Mouse (Mus musculus): ENCODE data around the gene Olfr1357. TPM values are rescaled to one million over a fixed set of nuclear protein-coding genes. Genes with fewer than 3 reads are reported as not detected.

Gene Olfr1357
- polyA plus RNA-seq, 2 experiments, result not detected

GRCm38 (mm10) chr10:78584996-78585395, 32.9 kb downstream of the Olfr1357 start:
- DNase-seq (ENCODE audit: low read depth in 3 of 3, low spot score in 3 of 3), result no peak
- H3K36me3 ChIP-seq (replicated peaks; ENCODE audit: control insufficient read depth, insufficient read depth, low read depth), result no peaks in the 10 kb centered on the region; the same call in 1 of the 2 replicates

DNA sequence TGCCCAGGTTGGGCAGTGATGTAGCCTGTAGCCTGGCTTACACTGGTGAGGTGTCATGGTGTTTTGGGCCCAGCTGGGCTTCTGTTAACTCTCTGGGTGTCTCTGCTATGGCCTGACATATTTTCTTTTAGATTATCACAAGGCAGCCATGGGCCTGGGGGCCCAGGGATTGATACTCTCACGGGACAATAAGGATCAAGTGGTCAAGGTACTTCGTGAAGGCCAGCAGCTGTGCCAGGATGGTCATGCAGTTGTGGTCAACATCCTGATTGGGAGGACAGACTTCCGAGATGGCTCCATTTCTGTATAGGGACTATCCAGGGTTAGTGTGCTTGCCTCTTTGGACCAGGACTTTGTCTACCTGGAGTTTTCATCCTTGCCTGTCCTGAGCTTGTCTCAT, 33.9 kb downstream of the Olfr1357 start:
- DNase-seq (ENCODE audit: low read depth in 3 of 3, low spot score in 3 of 3), result no peak

More at GRCm38 (mm10) chr10:78584996-78585395, 32.9 kb downstream of the Olfr1357 start:
- 75% methylated on average over 1 of the region's 1 CpGs for WGBS (ENCODE audit: insufficient replicate concordance)
- TF ChIP-seq CTCF (IDR thresholded peaks at IDR 0.05; ENCODE audit: low read depth), result no peak
- TF ChIP-seq EP300 (IDR thresholded peaks at IDR 0.05; ENCODE audit: low read depth), result no peak
- no peak overlapping the region for H3K9ac ChIP-seq (replicated peaks)
- H3K27me3 ChIP-seq (ENCODE audit: control insufficient read depth, insufficient read depth, low read length), result no peaks in the 10 kb centered on the region
- H3K27ac ChIP-seq, result no peak overlapping the region
- ATAC-seq (ENCODE audit: insufficient read depth), result no peak
- H3K4me1 ChIP-seq (replicated peaks; ENCODE audit: control insufficient read depth in 2 of 2, insufficient read depth in 2 of 2, low read length in 1 of 2), result no peaks in the 10 kb centered on the region
- H3K4me2 ChIP-seq (ENCODE audit: low read depth), result no peak overlapping the region
- no peaks in the 10 kb centered on the region for H3K9me3 ChIP-seq (ENCODE audit: control insufficient read depth, low read length)
- H3K4me3 ChIP-seq (ENCODE audit: insufficient read depth in 1 of 2, low read depth in 2 of 2, low read length in 2 of 2), result no peak overlapping the region

DNA sequence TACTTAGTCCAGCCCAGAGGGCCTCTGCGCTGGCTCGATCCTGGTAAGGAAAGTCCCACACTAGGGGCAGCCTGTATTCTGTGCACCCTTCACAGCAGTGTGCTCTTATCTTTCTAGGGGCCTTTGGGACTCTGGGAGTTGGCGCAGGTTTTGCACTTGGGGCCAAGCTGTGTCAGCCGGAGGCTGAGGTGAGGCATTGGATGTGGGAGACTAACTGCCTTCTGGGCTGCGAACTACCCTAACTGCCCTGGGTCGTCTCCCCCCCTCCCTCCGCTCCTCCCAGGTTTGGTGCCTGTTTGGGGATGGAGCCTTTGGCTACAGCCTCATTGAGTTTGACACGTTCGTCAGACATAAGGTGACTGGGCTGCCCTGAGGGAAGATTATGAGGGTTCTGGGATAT, 34.5 kb downstream of the Olfr1357 start:
- H3K4me3 ChIP-seq (ENCODE audit: insufficient read depth in 1 of 2, low read depth in 2 of 2, low read length in 2 of 2), result no peak overlapping the region
- DNase-seq (ENCODE audit: low read depth in 3 of 3, low spot score in 3 of 3) (no peak), ATAC-seq (ENCODE audit: insufficient read depth) (no peak)
- H3K4me2 ChIP-seq (ENCODE audit: low read depth), result no peak overlapping the region
- H3K27ac ChIP-seq, result no peak overlapping the region
- no peak overlapping the region for H3K9ac ChIP-seq (replicated peaks)
- H3K36me3 ChIP-seq (replicated peaks; ENCODE audit: control insufficient read depth, insufficient read depth, low read depth), result no peaks in the 10 kb centered on the region; the same call in 1 of the 2 replicates
- H3K4me1 ChIP-seq (replicated peaks; ENCODE audit: control insufficient read depth in 2 of 2, insufficient read depth in 2 of 2, low read length in 1 of 2), result no peaks in the 10 kb centered on the region
- TF ChIP-seq CTCF (IDR thresholded peaks at IDR 0.05; ENCODE audit: low read depth), result no peak
- H3K27me3 ChIP-seq (ENCODE audit: control insufficient read depth, insufficient read depth, low read length), result no peaks in the 10 kb centered on the region
- 70% methylated on average over 9 of the region's 9 CpGs for WGBS (ENCODE audit: insufficient replicate concordance)
- H3K9me3 ChIP-seq (ENCODE audit: control insufficient read depth, low read length), result no peaks in the 10 kb centered on the region

More for the DNA sequence above, 33.9 kb downstream of the Olfr1357 start:
- H3K4me3 ChIP-seq (ENCODE audit: insufficient read depth in 1 of 2, low read depth in 2 of 2, low read length in 2 of 2), result no peak overlapping the region
- ATAC-seq (ENCODE audit: insufficient read depth), result no peak
- no peak overlapping the region for H3K4me2 ChIP-seq (ENCODE audit: low read depth)
- H3K27ac ChIP-seq, result no peak overlapping the region
- no peaks in the 10 kb centered on the region for H3K9me3 ChIP-seq (ENCODE audit: control insufficient read depth, low read length)
- TF ChIP-seq CTCF (IDR thresholded peaks at IDR 0.05; ENCODE audit: low read depth) (no peak), EP300 (IDR thresholded peaks at IDR 0.05; ENCODE audit: low read depth) (no peak)
- H3K9ac ChIP-seq (replicated peaks), result no peak overlapping the region
- no peaks in the 10 kb centered on the region; the same call in 1 of the 2 replicates for H3K36me3 ChIP-seq (replicated peaks; ENCODE audit: control insufficient read depth, insufficient read depth, low read depth)
- WGBS (ENCODE audit: insufficient replicate concordance), result 66% methylated on average over 3 of the region's 3 CpGs
- no peaks in the 10 kb centered on the region for H3K27me3 ChIP-seq (ENCODE audit: control insufficient read depth, insufficient read depth, low read length)
- no peaks in the 10 kb centered on the region for H3K4me1 ChIP-seq (replicated peaks; ENCODE audit: control insufficient read depth in 2 of 2, insufficient read depth in 2 of 2, low read length in 1 of 2)

GRCm38 (mm10) chr10:78581121-78581520, 36.8 kb downstream of the Olfr1357 start:
- Histone ChIP-seq H3K27me3 (ENCODE audit: control insufficient read depth, insufficient read depth, low read length) (no peaks in the 10 kb centered on the region), H3K4me2 (ENCODE audit: low read depth) (no peak overlapping the region), H3K9me3 (ENCODE audit: control insufficient read depth, low read length) (no peaks in the 10 kb centered on the region), H3K36me3 (replicated peaks; ENCODE audit: control insufficient read depth, insufficient read depth, low read depth) (no peaks in the 10 kb centered on the region; the same call in 1 of the 2 replicates), H3K9ac (replicated peaks) (no peak overlapping the region), H3K4me1 (replicated peaks; ENCODE audit: control insufficient read depth in 2 of 2, insufficient read depth in 2 of 2, low read length in 1 of 2) (peaks cover 2 to 4% of the 10 kb centered on the region in 2 experiments; a peak in 3 of 4 replicates), H3K4me3 (ENCODE audit: insufficient read depth in 1 of 2, low read depth in 2 of 2, low read length in 2 of 2) (no peak overlapping the region), H3K27ac (no peak overlapping the region)
- TF ChIP-seq EP300 (IDR thresholded peaks at IDR 0.05; ENCODE audit: low read depth) (no peak), CTCF (IDR thresholded peaks at IDR 0.05; ENCODE audit: low read depth) (no peak)
- no peak for DNase-seq (ENCODE audit: low read depth in 3 of 3, low spot score in 3 of 3)
- 77% methylated on average over 7 of the region's 7 CpGs for WGBS (ENCODE audit: insufficient replicate concordance)
- no peak for ATAC-seq (ENCODE audit: insufficient read depth)

DNA sequence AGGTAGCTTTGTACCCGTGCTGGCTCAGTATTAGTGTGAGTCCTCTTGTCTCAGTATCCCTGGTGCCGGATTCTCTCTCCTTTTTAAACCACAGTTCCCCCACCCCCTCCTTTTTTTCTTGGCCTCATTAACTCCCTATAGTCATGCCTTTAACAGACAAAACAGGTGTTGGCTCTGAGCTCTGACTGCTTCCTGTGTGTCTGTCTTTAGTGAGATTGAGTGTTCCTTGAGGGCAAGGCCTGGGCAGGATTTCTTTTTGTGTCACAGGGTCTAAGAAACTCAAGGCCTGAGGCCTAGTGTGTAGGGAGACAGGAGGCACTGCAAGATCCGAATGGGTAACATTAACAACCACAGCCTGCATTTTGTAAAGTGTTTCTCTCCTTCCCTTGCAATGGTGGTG, 39.7 kb downstream of the Olfr1357 start:
- TF ChIP-seq CTCF (IDR thresholded peaks at IDR 0.05; ENCODE audit: low read depth) (no peak), EP300 (IDR thresholded peaks at IDR 0.05; ENCODE audit: low read depth) (no peak)
- no peak overlapping the region for H3K4me2 ChIP-seq (ENCODE audit: low read depth)
- no peak for ATAC-seq (ENCODE audit: insufficient read depth)
- H3K27ac ChIP-seq, result no peak overlapping the region
- no peak for DNase-seq (ENCODE audit: low read depth in 3 of 3, low spot score in 3 of 3)
- H3K9ac ChIP-seq (replicated peaks), result no peak overlapping the region
- no peak overlapping the region for H3K4me3 ChIP-seq (ENCODE audit: insufficient read depth in 1 of 2, low read depth in 2 of 2, low read length in 2 of 2)
- H3K36me3 ChIP-seq (replicated peaks; ENCODE audit: control insufficient read depth, insufficient read depth, low read depth), result no peaks in the 10 kb centered on the region; the same call in 1 of the 2 replicates
- 59% methylated on average over 3 of the region's 3 CpGs for WGBS (ENCODE audit: insufficient replicate concordance)
- H3K9me3 ChIP-seq (ENCODE audit: control insufficient read depth, low read length), result no peaks in the 10 kb centered on the region
- peaks cover 11 to 14% of the 10 kb centered on the region in 2 experiments for H3K4me1 ChIP-seq (replicated peaks; ENCODE audit: control insufficient read depth in 2 of 2, insufficient read depth in 2 of 2, low read length in 1 of 2)
- no peaks in the 10 kb centered on the region for H3K27me3 ChIP-seq (ENCODE audit: control insufficient read depth, insufficient read depth, low read length)
